Mouse (Mus musculus) midbrain, embryonic 15.5 days (tissue): ENCODE data around the gene Gm29666. TPM values are rescaled to one million over a fixed set of nuclear protein-coding genes. Genes with fewer than 3 reads are reported as not detected.

Experiments used
- ATAC-seq: fragments of 200-750 bp; cut with Nextera tagmentation; replicated peaks from 2 replicates; pipeline ENCODE4 v1.8.0; 2017; ENCODE audit warnings: moderate TSS enrichment
- H3K27ac ChIP-seq: fragments of 300-500 bp; sonication (generic); 2 replicates; pipeline ENCODE4 v1.5.1; 2015; ENCODE audit warnings: mild to moderate bottlenecking, inconsistent platforms
- H3K27me3 ChIP-seq: fragments of 300-500 bp; sonication (generic); replicated peaks from 2 replicates; pipeline ENCODE4 v1.6.1; 2015; ENCODE audit warnings: inconsistent platforms
- H3K36me3 ChIP-seq: fragments of 300-500 bp; sonication (generic); replicated peaks from 2 replicates; pipeline ENCODE4 v1.6.1; 2015; ENCODE audit warnings: inconsistent platforms
- H3K4me1 ChIP-seq: fragments of 300-500 bp; sonication (generic); 2 replicates; pipeline ENCODE4 v1.6.1; 2015; ENCODE audit warnings: inconsistent platforms
- H3K4me2 ChIP-seq: fragments of 300-500 bp; sonication (generic); 2 replicates; pipeline ENCODE4 v1.6.1; 2015; ENCODE audit warnings: inconsistent platforms, mild to moderate bottlenecking, moderate library complexity
- H3K4me3 ChIP-seq: fragments of 300-500 bp; sonication (generic); 2 replicates; pipeline ENCODE4 v1.5.1; 2015; ENCODE audit warnings: mild to moderate bottlenecking, inconsistent platforms
- H3K9ac ChIP-seq: fragments of 300-500 bp; sonication (generic); 2 replicates; pipeline ENCODE4 v1.6.1; 2015; ENCODE audit warnings: mild to moderate bottlenecking, inconsistent platforms
- H3K9me3 ChIP-seq: fragments of 300-500 bp; sonication (generic); 2 replicates; pipeline ENCODE4 v1.6.1; 2016; ENCODE audit warnings: inconsistent platforms
- WGBS: fragments of 180-500 bp; shearing (Covaris S2); methylation state at CpG from one replicate; pipeline ENCODE4 v1.1.7; 2015; ENCODE audit warnings: mixed read lengths; 5-methylcytosine and 5-hydroxymethylcytosine counted together
- polyA plus RNA-seq: library from polyadenylated mRNA; unstranded; fragments of >200 nt; fragmentation: Nextera tagmentation; extraction: Ambion mirVana; gene quantifications from 2 replicates; pipeline ENCODE4 v1.2.1, GENCODE M21; 2015

The Gm29666 gene
- polyA plus RNA-seq, 1 experiment from 2014 or later: 0.96 TPM

DNA sequence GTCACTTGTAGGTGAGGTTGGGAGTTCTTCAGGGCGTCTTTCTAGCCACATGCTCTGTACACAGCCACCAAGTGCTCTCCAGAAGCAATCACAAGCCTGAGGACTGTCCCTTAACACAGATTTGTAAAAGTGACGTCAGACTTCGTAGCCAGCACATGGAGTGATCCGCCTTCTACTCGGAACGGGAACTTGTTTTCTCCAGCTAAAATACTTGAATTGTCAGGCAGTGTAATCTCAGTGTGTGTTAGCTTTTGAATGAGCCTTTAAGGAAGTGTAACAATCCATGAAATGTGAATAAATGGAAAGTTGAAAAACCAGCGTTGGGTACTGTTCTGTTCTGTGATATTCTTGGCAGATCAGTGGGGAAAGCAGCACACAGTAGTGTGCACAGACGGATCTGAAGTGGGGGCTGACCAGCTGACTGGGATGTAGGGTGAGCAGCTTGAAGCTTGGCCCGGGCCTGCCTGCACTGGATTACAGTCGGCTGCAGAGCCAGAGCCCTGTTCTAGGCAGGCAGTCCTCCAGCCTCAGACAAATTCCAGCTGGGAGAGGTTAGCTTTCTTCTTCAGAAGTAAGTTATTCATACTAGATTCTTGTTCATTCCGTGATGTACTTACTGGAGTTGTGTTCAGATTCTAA is 22.9 kb upstream of the Gm29666 start:
- Histone ChIP-seq H3K27ac (no peak overlapping the region), H3K9ac (no peak overlapping the region), H3K4me3 (no peak overlapping the region), H3K4me2 (no peak overlapping the region), H3K36me3 (peaks cover 38% of the 10 kb centered on the region), H3K4me1 (no peaks in the 10 kb centered on the region), H3K27me3 (no peaks in the 10 kb centered on the region), H3K9me3 (no peaks in the 10 kb centered on the region)
- ATAC-seq: no peak; the same call in 1 of the 2 replicates
- 72% methylated on average over 11 of the region's 11 CpGs for WGBS

GRCm38 (mm10) chr15:84940102-84940501 is 20.3 kb upstream of the Gm29666 start:
- 74% methylated on average over 12 of the region's 12 CpGs for WGBS
- H3K36me3 ChIP-seq: peaks cover 48% of the 10 kb centered on the region

DNA sequence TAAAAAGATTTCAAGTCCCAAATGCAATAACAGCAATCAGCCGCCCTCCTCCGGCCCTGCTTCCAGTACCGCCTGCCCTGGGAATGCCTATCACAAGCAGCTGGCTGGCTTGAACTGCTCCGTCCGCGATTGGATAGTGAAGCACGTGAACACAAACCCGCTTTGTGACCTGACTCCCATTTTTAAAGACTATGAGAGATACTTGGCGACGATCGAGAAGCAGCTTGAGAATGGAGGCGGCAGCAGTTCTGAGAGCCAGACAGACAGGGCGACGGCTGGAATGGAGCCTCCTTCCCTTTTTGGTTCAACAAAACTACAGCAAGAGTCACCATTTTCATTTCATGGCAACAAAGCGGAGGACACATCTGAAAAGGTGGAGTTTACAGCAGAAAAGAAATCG is 15.1 kb upstream of the Gm29666 start:
- Histone ChIP-seq H3K9ac (no peak overlapping the region), H3K9me3 (no peaks in the 10 kb centered on the region), H3K27ac (no peak overlapping the region), H3K4me1 (no peaks in the 10 kb centered on the region), H3K4me3 (no peak overlapping the region), H3K4me2 (no peak overlapping the region), H3K36me3 (peaks cover 68% of the 10 kb centered on the region), H3K27me3 (no peaks in the 10 kb centered on the region)
- ATAC-seq: no peak
- WGBS: 87% methylated on average over 16 of the region's 16 CpGs

More at GRCm38 (mm10) chr15:84940102-84940501, 20.3 kb upstream of the Gm29666 start:
- H3K4me3 ChIP-seq: no peak overlapping the region
- H3K9ac ChIP-seq: no peak overlapping the region
- no peaks in the 10 kb centered on the region for H3K4me1 ChIP-seq
- H3K27me3 ChIP-seq: no peaks in the 10 kb centered on the region
- ATAC-seq: no peak
- H3K9me3 ChIP-seq: no peaks in the 10 kb centered on the region
- H3K27ac ChIP-seq: no peak overlapping the region
- no peak overlapping the region for H3K4me2 ChIP-seq

DNA sequence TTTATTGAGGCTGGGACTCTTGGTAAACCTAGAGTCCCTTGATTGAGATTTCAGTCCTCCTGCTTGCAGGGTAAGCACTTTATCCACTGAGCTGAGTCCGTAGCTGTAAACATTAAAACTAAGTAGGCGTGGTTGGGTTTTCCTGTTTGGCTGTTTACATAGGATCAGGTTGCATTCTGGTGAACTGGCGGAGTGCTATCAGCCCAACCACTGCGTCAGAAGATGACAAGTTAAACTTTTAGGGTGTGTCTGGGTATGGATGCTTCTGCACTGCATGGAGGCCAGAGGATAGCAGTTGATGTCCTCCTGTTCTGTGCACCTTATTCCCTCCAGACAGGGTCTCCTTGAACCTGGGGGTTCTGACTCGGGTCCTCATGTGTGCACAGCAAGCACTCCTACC is 12.5 kb upstream of the Gm29666 start:
- Histone ChIP-seq H3K27ac (no peak overlapping the region), H3K36me3 (peaks cover 68% of the 10 kb centered on the region), H3K4me2 (no peak overlapping the region), H3K4me3 (no peak overlapping the region), H3K4me1 (no peaks in the 10 kb centered on the region), H3K9me3 (no peaks in the 10 kb centered on the region), H3K9ac (no peak overlapping the region), H3K27me3 (no peaks in the 10 kb centered on the region)
- no peak for ATAC-seq
- 90% methylated on average over 5 of the region's 5 CpGs for WGBS

- no peaks in the 10 kb centered on the region for H3K9me3 ChIP-seq
- no peak overlapping the region for H3K9ac ChIP-seq
- ATAC-seq: no peak
- no peaks in the 10 kb centered on the region for H3K27me3 ChIP-seq
- H3K36me3 ChIP-seq: peaks cover 19% of the 10 kb centered on the region; the same call in 1 of the 2 replicates
- H3K4me3 ChIP-seq: no peak overlapping the region
- peaks cover 31% of the 10 kb centered on the region for H3K4me1 ChIP-seq
- peak overlapping the region; percentile 86; the same call in 1 of the 2 replicates for H3K4me2 ChIP-seq
- WGBS: 48% methylated on average over 1 of the region's 1 CpGs
- no peak overlapping the region for H3K27ac ChIP-seq
These were observed 5.7 kb upstream of the Gm29666 start for GRCm38 (mm10) chr15:84925495-84926018.

DNA sequence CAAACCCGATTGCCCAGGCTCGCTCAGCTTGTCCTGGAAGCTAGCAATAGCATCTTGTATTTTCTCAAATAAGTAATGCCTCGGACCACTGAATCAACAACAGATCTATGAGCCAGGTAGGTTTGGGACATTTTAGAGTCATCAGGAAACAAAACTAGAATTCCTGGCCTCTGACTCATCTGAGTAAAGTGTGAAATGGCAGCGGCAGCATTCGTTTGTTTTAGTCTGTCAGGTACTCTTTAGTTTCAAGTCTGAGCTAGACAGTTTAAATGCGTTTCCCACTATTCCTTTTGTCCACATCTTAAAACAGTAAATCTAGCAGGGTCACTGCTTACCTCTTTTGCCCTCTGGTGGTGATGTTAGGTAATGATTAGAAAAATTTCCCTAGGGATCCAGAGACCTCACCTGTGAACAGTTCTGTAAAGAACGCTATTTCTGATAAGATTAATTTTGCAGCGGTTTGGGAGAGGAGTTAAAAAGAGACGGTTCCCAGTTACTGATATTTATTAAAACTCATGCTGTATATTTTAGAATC is 5.0 kb upstream of the Gm29666 start:
- Histone ChIP-seq H3K4me3 (peak overlapping the region; percentile 82), H3K36me3 (peaks cover 17% of the 10 kb centered on the region; the same call in 1 of the 2 replicates), H3K27me3 (no peaks in the 10 kb centered on the region), H3K4me1 (peaks cover 31% of the 10 kb centered on the region), H3K9me3 (no peaks in the 10 kb centered on the region), H3K9ac (peak overlapping the region; percentile 80; the same call in 1 of the 2 replicates), H3K27ac (no peak overlapping the region), H3K4me2 (peak overlapping the region; percentile 86)
- 15% methylated on average over 9 of the region's 9 CpGs for WGBS
- no peak for ATAC-seq

GRCm38 (mm10) chr15:84923508-84924181 is 3.8 kb upstream of the Gm29666 start:
- ATAC-seq: peak; percentile 83
- WGBS: under 1% methylated on average over 54 of the region's 68 CpGs

GRCm38 (mm10) chr15:84922884-84923507 is 3.2 kb upstream of the Gm29666 start, which contains the start of gene Nup50:
Gene Nup50, plus strand, starts transcription at chr15:84923411.
- H3K27me3 ChIP-seq: no peaks in the 10 kb centered on the region
- ATAC-seq: peak; percentile 91
- H3K4me3 ChIP-seq: peak within 1 kb of the TSS; percentile 82
- peak within 1 kb of the TSS; percentile 95 for H3K27ac ChIP-seq
- no peaks in the 10 kb centered on the region for H3K9me3 ChIP-seq
- H3K4me2 ChIP-seq: peak within 1 kb of the TSS; percentile 97
- H3K4me1 ChIP-seq: peaks cover 31% of the 10 kb centered on the region
- H3K36me3 ChIP-seq: peaks cover 5% of the 10 kb centered on the region; the same call in 1 of the 2 replicates
- peak within 1 kb of the TSS; percentile 80 for H3K9ac ChIP-seq
- WGBS: under 1% methylated on average over 60 of the region's 60 CpGs

More at GRCm38 (mm10) chr15:84923508-84924181, 3.8 kb upstream of the Gm29666 start:
- Histone ChIP-seq H3K9me3 (no peaks in the 10 kb centered on the region), H3K27ac (peak overlapping the region; percentile 95), H3K4me1 (peaks cover 31% of the 10 kb centered on the region), H3K4me2 (peak overlapping the region; percentile 86), H3K9ac (peak overlapping the region; percentile 80), H3K4me3 (peak overlapping the region; percentile 82), H3K36me3 (peaks cover 7% of the 10 kb centered on the region; the same call in 1 of the 2 replicates), H3K27me3 (no peaks in the 10 kb centered on the region)

GRCm38 (mm10) chr15:84913201-84913600 is 6.6 kb downstream of the Gm29666 start:
- no peak for ATAC-seq
- WGBS: 78% methylated on average over 3 of the region's 3 CpGs

GRCm38 (mm10) chr15:84903843-84904385 is 15.9 kb downstream of the Gm29666 start:
- WGBS: 25% methylated on average over 7 of the region's 7 CpGs
- no peak for ATAC-seq
- Histone ChIP-seq H3K27me3 (no peaks in the 10 kb centered on the region), H3K27ac (no peak overlapping the region), H3K4me1 (peaks cover 7% of the 10 kb centered on the region; the same call in 1 of the 2 replicates), H3K36me3 (no peaks in the 10 kb centered on the region), H3K9ac (no peak overlapping the region), H3K4me2 (no peak overlapping the region), H3K9me3 (no peaks in the 10 kb centered on the region), H3K4me3 (no peak overlapping the region)

More at GRCm38 (mm10) chr15:84913201-84913600, 6.6 kb downstream of the Gm29666 start:
- Histone ChIP-seq H3K27ac (no peak overlapping the region), H3K9me3 (no peaks in the 10 kb centered on the region), H3K4me1 (no peaks in the 10 kb centered on the region), H3K27me3 (no peaks in the 10 kb centered on the region), H3K4me3 (no peak overlapping the region), H3K4me2 (no peak overlapping the region), H3K9ac (no peak overlapping the region), H3K36me3 (no peaks in the 10 kb centered on the region)

DNA sequence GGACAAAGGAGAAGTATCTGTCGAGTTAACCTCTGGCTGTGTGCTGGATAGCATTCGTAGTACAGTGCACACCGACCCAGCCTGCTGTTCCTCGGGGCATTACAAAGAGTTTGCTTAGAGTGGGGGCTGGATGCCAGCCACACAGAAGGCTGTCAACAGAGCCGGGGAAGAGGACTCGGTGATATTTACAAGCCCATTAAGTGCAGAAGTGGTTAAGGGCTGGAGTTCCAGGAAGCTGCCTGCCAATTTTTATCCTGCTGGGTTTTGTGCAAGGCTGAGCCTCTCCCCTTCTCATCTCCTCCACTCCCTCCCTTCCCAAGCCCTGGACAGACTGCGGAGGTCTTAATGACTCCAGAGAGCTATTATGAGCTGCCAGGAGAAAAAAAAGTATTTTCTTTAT is 21.8 kb downstream of the Gm29666 start:
- H3K36me3 ChIP-seq: no peaks in the 10 kb centered on the region
- peaks cover 12% of the 10 kb centered on the region for H3K4me1 ChIP-seq
- WGBS: 28% methylated on average over 7 of the region's 7 CpGs
- H3K4me2 ChIP-seq: peak overlapping the region; percentile 24
- H3K9me3 ChIP-seq: no peaks in the 10 kb centered on the region
- H3K27me3 ChIP-seq: peaks cover 6% of the 10 kb centered on the region; the same call in 1 of the 2 replicates
- H3K4me3 ChIP-seq: no peak overlapping the region
- peak overlapping the region; percentile 55; the same call in 1 of the 2 replicates for H3K27ac ChIP-seq
- no peak; the same call in 1 of the 2 replicates for ATAC-seq
- no peak overlapping the region for H3K9ac ChIP-seq
